Mouse (Mus musculus) brain, embryonic 14.5 days (tissue): Measurements from ENCODE around the gene Fam214b.

Source experiments
- CTCF ChIP-seq: fragments of 200-500 bp; IDR thresholded peaks from 2 replicates; pipeline ENCODE4 v1.5.1; 2012; ENCODE audit warnings: inconsistent platforms, mild to moderate bottlenecking, moderate library complexity, borderline replicate concordance; ENCODE audit not compliant: insufficient read depth, insufficient read length; ENCODE audit errors: extremely low read depth
- POLR2A ChIP-seq: fragments of 200-500 bp; IDR thresholded peaks from 2 replicates; pipeline ENCODE4 v1.6.1; 2012; ENCODE audit warnings: mild to moderate bottlenecking, inconsistent platforms, borderline replicate concordance; ENCODE audit not compliant: poor library complexity, insufficient read depth, insufficient read length, severe bottlenecking; ENCODE audit errors: extremely low read depth

- TF ChIP-seq CTCF = no peak
- TF ChIP-seq POLR2A = peak; percentile 79
Measured at GRCm38 (mm10) chr4:43058753-43059654, 13.0 kb upstream of the Fam214b start, which contains the start of gene Unc13b.
